Mouse (Mus musculus): ENCODE measurements around the gene Gmeb1.

GRCm38 (mm10) chr4:132214847-132215246, 46.6 kb downstream of the Gmeb1 start:
- no peak for TF ChIP-seq GATA1 (IDR thresholded peaks at IDR 0.05; ENCODE audit: borderline replicate concordance, low read length)
- TF ChIP-seq TAL1 (conservative IDR thresholded peaks at IDR 0.05; ENCODE audit: low read depth, low read length): no peak
- no peak for TF ChIP-seq CTCF (IDR thresholded peaks at IDR 0.05; ENCODE audit: low read depth, low read length)

Measured in G1E (cell line).